Mouse (Mus musculus): ENCODE measurements at regions not wholly inside any gene's neighbourhood (a gene's known extent, or its start where the extent isn't known, plus 50 kb on each side); places are given as distances from the start of the nearest gene placed in this dataset.

GRCm38 (mm10) chr3:9895396-9896135 is 192.3 kb upstream of the Gm9833 start:
- H3K27ac ChIP-seq (ENCODE audit: control insufficient read depth, insufficient read depth, low read depth, low read length), result no peak overlapping the region
- TF ChIP-seq POLR2A (IDR thresholded peaks at IDR 0.05; ENCODE audit: control insufficient read depth, low read depth, low read length) (no peak), CTCF (IDR thresholded peaks at IDR 0.05; ENCODE audit: control insufficient read depth, insufficient read depth, insufficient replicate concordance, low read depth, low read length) (no peak)
- H3K4me1 ChIP-seq (ENCODE audit: control insufficient read depth, insufficient read depth, low read length), result no peaks in the 10 kb centered on the region; the same call in none of the 2 replicates
- H3K4me3 ChIP-seq (ENCODE audit: control insufficient read depth, low read depth, low read length), result no peak overlapping the region
- H3K36me3 ChIP-seq (ENCODE audit: control insufficient read depth, insufficient read depth, low read length), result no peaks in the 10 kb centered on the region
- no peaks in the 10 kb centered on the region for H3K27me3 ChIP-seq (ENCODE audit: control insufficient read depth, insufficient read depth, low read length)

- Histone ChIP-seq H3K27ac (ENCODE audit: control insufficient read depth, insufficient read depth, low read depth, low read length) (no peak overlapping the region), H3K4me1 (ENCODE audit: control insufficient read depth, insufficient read depth, low read length) (no peaks in the 10 kb centered on the region; the same call in none of the 2 replicates), H3K27me3 (ENCODE audit: control insufficient read depth, insufficient read depth, low read length) (no peaks in the 10 kb centered on the region), H3K4me3 (ENCODE audit: control insufficient read depth, low read depth, low read length) (no peak overlapping the region), H3K36me3 (ENCODE audit: control insufficient read depth, insufficient read depth, low read length) (no peaks in the 10 kb centered on the region)
- TF ChIP-seq CTCF (IDR thresholded peaks at IDR 0.05; ENCODE audit: control insufficient read depth, insufficient read depth, insufficient replicate concordance, low read depth, low read length) (no peak), POLR2A (IDR thresholded peaks at IDR 0.05; ENCODE audit: control insufficient read depth, low read depth, low read length) (no peak)
Observed at GRCm38 (mm10) chr3:9896303-9896702, 191.6 kb upstream of the Gm9833 start.

GRCm38 (mm10) chr3:9901663-9902062 is 186.2 kb upstream of the Gm9833 start:
- Histone ChIP-seq H3K36me3 (ENCODE audit: control insufficient read depth, insufficient read depth, low read length) (no peaks in the 10 kb centered on the region), H3K27ac (ENCODE audit: control insufficient read depth, insufficient read depth, low read depth, low read length) (no peak overlapping the region), H3K27me3 (ENCODE audit: control insufficient read depth, insufficient read depth, low read length) (no peaks in the 10 kb centered on the region), H3K4me1 (ENCODE audit: control insufficient read depth, insufficient read depth, low read length) (no peaks in the 10 kb centered on the region), H3K4me3 (ENCODE audit: control insufficient read depth, low read depth, low read length) (no peak overlapping the region)
- TF ChIP-seq POLR2A (IDR thresholded peaks at IDR 0.05; ENCODE audit: control insufficient read depth, low read depth, low read length) (no peak), CTCF (IDR thresholded peaks at IDR 0.05; ENCODE audit: control insufficient read depth, insufficient read depth, insufficient replicate concordance, low read depth, low read length) (no peak)

- Histone ChIP-seq H3K4me3 (ENCODE audit: control insufficient read depth, low read depth, low read length) (no peak overlapping the region), H3K4me1 (ENCODE audit: control insufficient read depth, insufficient read depth, low read length) (no peaks in the 10 kb centered on the region), H3K27me3 (ENCODE audit: control insufficient read depth, insufficient read depth, low read length) (no peaks in the 10 kb centered on the region), H3K27ac (ENCODE audit: control insufficient read depth, insufficient read depth, low read depth, low read length) (no peak overlapping the region), H3K36me3 (ENCODE audit: control insufficient read depth, insufficient read depth, low read length) (no peaks in the 10 kb centered on the region)
- TF ChIP-seq POLR2A (IDR thresholded peaks at IDR 0.05; ENCODE audit: control insufficient read depth, low read depth, low read length) (no peak), CTCF (IDR thresholded peaks at IDR 0.05; ENCODE audit: control insufficient read depth, insufficient read depth, insufficient replicate concordance, low read depth, low read length) (no peak)
Observed at GRCm38 (mm10) chr3:9913357-9913756, 174.6 kb upstream of the Gm9833 start.

GRCm38 (mm10) chr3:9916538-9917106 is 171.3 kb upstream of the Gm9833 start:
- Histone ChIP-seq H3K27ac (ENCODE audit: control insufficient read depth, insufficient read depth, low read depth, low read length) (no peak overlapping the region), H3K4me3 (ENCODE audit: control insufficient read depth, low read depth, low read length) (no peak overlapping the region), H3K27me3 (ENCODE audit: control insufficient read depth, insufficient read depth, low read length) (no peaks in the 10 kb centered on the region), H3K36me3 (ENCODE audit: control insufficient read depth, insufficient read depth, low read length) (no peaks in the 10 kb centered on the region), H3K4me1 (ENCODE audit: control insufficient read depth, insufficient read depth, low read length) (no peaks in the 10 kb centered on the region)
- TF ChIP-seq CTCF (IDR thresholded peaks at IDR 0.05; ENCODE audit: control insufficient read depth, insufficient read depth, insufficient replicate concordance, low read depth, low read length) (no peak), POLR2A (IDR thresholded peaks at IDR 0.05; ENCODE audit: control insufficient read depth, low read depth, low read length) (no peak)

GRCm38 (mm10) chr3:9920331-9920730 is 167.6 kb upstream of the Gm9833 start:
- Histone ChIP-seq H3K27ac (ENCODE audit: control insufficient read depth, insufficient read depth, low read depth, low read length) (no peak overlapping the region), H3K36me3 (ENCODE audit: control insufficient read depth, insufficient read depth, low read length) (no peaks in the 10 kb centered on the region), H3K27me3 (ENCODE audit: control insufficient read depth, insufficient read depth, low read length) (no peaks in the 10 kb centered on the region), H3K4me3 (ENCODE audit: control insufficient read depth, low read depth, low read length) (no peak overlapping the region), H3K4me1 (ENCODE audit: control insufficient read depth, insufficient read depth, low read length) (no peaks in the 10 kb centered on the region)
- TF ChIP-seq CTCF (IDR thresholded peaks at IDR 0.05; ENCODE audit: control insufficient read depth, insufficient read depth, insufficient replicate concordance, low read depth, low read length), result no peak
- no peak for TF ChIP-seq POLR2A (IDR thresholded peaks at IDR 0.05; ENCODE audit: control insufficient read depth, low read depth, low read length)

- H3K27me3 ChIP-seq (ENCODE audit: control insufficient read depth, insufficient read depth, low read length), result no peaks in the 10 kb centered on the region
- H3K4me3 ChIP-seq (ENCODE audit: control insufficient read depth, low read depth, low read length), result no peak overlapping the region
- no peak for TF ChIP-seq POLR2A (IDR thresholded peaks at IDR 0.05; ENCODE audit: control insufficient read depth, low read depth, low read length)
- no peak for TF ChIP-seq CTCF (IDR thresholded peaks at IDR 0.05; ENCODE audit: control insufficient read depth, insufficient read depth, insufficient replicate concordance, low read depth, low read length)
- no peaks in the 10 kb centered on the region for H3K4me1 ChIP-seq (ENCODE audit: control insufficient read depth, insufficient read depth, low read length)
- no peaks in the 10 kb centered on the region for H3K36me3 ChIP-seq (ENCODE audit: control insufficient read depth, insufficient read depth, low read length)
- H3K27ac ChIP-seq (ENCODE audit: control insufficient read depth, insufficient read depth, low read depth, low read length), result no peak overlapping the region
Observed at GRCm38 (mm10) chr3:9921730-9922129, 166.2 kb upstream of the Gm9833 start.

Data from testis, adult 2 months (tissue).